Mouse (Mus musculus): ENCODE measurements around the gene Kcnma1. TPM values are rescaled to one million over a fixed set of nuclear protein-coding genes. Genes with fewer than 3 reads are reported as not detected.

Kcnma1 gene
- polyA plus RNA-seq, 1 experiment = 4.9 TPM

GRCm38 (mm10) chr14:23552252-23552974 is 461.9 kb downstream of the Kcnma1 start:
- H3K27me3 ChIP-seq (ENCODE audit: control insufficient read depth, insufficient read depth, low read length) = no peaks in the 10 kb centered on the region
- WGBS = 58% methylated on average over 5 of the region's 5 CpGs
- TF ChIP-seq CTCF (IDR thresholded peaks at IDR 0.05; ENCODE audit: borderline replicate concordance, control insufficient read depth, extremely low read depth, insufficient read depth, low read length, poor library complexity) = no peak
- TF ChIP-seq POLR2A (IDR thresholded peaks at IDR 0.05; ENCODE audit: control insufficient read depth, extremely low read depth, insufficient read depth, low read length, poor library complexity) = no peak
- H3K4me1 ChIP-seq (replicated peaks; ENCODE audit: control insufficient read depth, insufficient read depth, low read length) = no peaks in the 10 kb centered on the region
- no peak overlapping the region for H3K27ac ChIP-seq (ENCODE audit: control insufficient read depth, insufficient read depth, low read length)
- no peak overlapping the region for H3K4me3 ChIP-seq (ENCODE audit: control insufficient read depth, insufficient read depth, low read length)
- no peak for DNase-seq
- H3K36me3 ChIP-seq (ENCODE audit: control insufficient read depth, insufficient read depth, low read length) = no peaks in the 10 kb centered on the region

DNA sequence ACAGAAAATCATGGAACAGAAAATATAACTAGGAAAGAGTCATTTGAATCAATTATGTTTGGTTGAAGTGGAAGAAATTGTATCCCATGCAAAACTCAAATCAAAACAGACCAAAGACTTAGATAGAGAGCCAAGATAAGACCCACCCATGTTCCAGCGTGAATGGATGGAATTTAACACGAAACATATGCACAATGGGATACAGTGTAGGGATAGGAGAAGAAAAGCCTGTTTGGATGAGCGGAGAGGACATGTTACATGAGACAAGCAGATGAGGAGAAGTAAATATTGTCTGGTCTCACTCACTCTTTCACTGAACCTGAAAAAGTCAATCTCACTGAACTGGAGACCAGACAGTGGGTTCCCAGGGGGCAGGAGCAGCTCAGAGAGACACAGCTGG is 463.8 kb downstream of the Kcnma1 start:
- no peak for TF ChIP-seq CTCF (IDR thresholded peaks at IDR 0.05; ENCODE audit: borderline replicate concordance, control insufficient read depth, extremely low read depth, insufficient read depth, low read length, poor library complexity)
- no peak for TF ChIP-seq POLR2A (IDR thresholded peaks at IDR 0.05; ENCODE audit: control insufficient read depth, extremely low read depth, insufficient read depth, low read length, poor library complexity)
- 85% methylated on average over 3 of the region's 3 CpGs for WGBS
- no peaks in the 10 kb centered on the region for H3K27me3 ChIP-seq (ENCODE audit: control insufficient read depth, insufficient read depth, low read length)

DNA sequence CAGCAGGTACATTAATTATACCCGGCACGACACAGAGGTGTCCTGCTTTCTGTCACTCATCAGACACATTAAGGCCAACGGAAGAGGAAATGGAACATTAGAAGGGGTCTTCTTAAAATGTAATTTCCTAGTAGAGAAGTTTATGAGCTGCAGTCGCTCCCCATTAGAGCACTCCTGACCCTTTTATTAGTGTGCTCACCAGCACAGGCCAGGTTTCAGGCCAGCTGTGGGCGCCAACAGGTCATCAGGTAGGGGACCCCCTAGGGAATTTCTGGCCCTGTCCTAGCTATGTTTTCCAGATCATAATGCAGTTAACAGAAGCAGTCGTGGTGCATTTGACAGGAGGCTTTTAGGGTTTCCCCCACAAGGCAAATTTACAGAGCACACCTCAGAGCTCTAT is 472.2 kb downstream of the Kcnma1 start:
- no peaks in the 10 kb centered on the region for H3K36me3 ChIP-seq (ENCODE audit: control insufficient read depth, insufficient read depth, low read length)
- no peak overlapping the region for H3K27ac ChIP-seq (ENCODE audit: control insufficient read depth, insufficient read depth, low read length)
- TF ChIP-seq CTCF (IDR thresholded peaks at IDR 0.05; ENCODE audit: borderline replicate concordance, control insufficient read depth, extremely low read depth, insufficient read depth, low read length, poor library complexity) (no peak), POLR2A (IDR thresholded peaks at IDR 0.05; ENCODE audit: control insufficient read depth, extremely low read depth, insufficient read depth, low read length, poor library complexity) (no peak)
- no peaks in the 10 kb centered on the region for H3K4me1 ChIP-seq (replicated peaks; ENCODE audit: control insufficient read depth, insufficient read depth, low read length)
- no peak for DNase-seq
- H3K27me3 ChIP-seq (ENCODE audit: control insufficient read depth, insufficient read depth, low read length) = no peaks in the 10 kb centered on the region
- 89% methylated on average over 6 of the region's 6 CpGs for WGBS
- H3K4me3 ChIP-seq (ENCODE audit: control insufficient read depth, insufficient read depth, low read length) = no peak overlapping the region

More for the DNA sequence above, 463.8 kb downstream of the Kcnma1 start:
- Histone ChIP-seq H3K4me3 (ENCODE audit: control insufficient read depth, insufficient read depth, low read length) (no peak overlapping the region), H3K36me3 (ENCODE audit: control insufficient read depth, insufficient read depth, low read length) (no peaks in the 10 kb centered on the region), H3K4me1 (replicated peaks; ENCODE audit: control insufficient read depth, insufficient read depth, low read length) (no peaks in the 10 kb centered on the region), H3K27ac (ENCODE audit: control insufficient read depth, insufficient read depth, low read length) (no peak overlapping the region)
- DNase-seq = no peak

- Histone ChIP-seq H3K27me3 (ENCODE audit: control insufficient read depth, insufficient read depth, low read length) (no peaks in the 10 kb centered on the region), H3K36me3 (ENCODE audit: control insufficient read depth, insufficient read depth, low read length) (no peaks in the 10 kb centered on the region), H3K27ac (ENCODE audit: control insufficient read depth, insufficient read depth, low read length) (no peak overlapping the region), H3K4me3 (ENCODE audit: control insufficient read depth, insufficient read depth, low read length) (no peak overlapping the region), H3K4me1 (replicated peaks; ENCODE audit: control insufficient read depth, insufficient read depth, low read length) (no peaks in the 10 kb centered on the region)
- TF ChIP-seq CTCF (IDR thresholded peaks at IDR 0.05; ENCODE audit: borderline replicate concordance, control insufficient read depth, extremely low read depth, insufficient read depth, low read length, poor library complexity) (no peak), POLR2A (IDR thresholded peaks at IDR 0.05; ENCODE audit: control insufficient read depth, extremely low read depth, insufficient read depth, low read length, poor library complexity) (no peak)
- DNase-seq = no peak
- 93% methylated on average over 3 of the region's 3 CpGs for WGBS
These were observed 474.7 kb downstream of the Kcnma1 start for GRCm38 (mm10) chr14:23539621-23540020.

- no peak for DNase-seq
- H3K4me3 ChIP-seq (ENCODE audit: control insufficient read depth, insufficient read depth, low read length) = no peak overlapping the region
- WGBS = 89% methylated on average over 3 of the region's 3 CpGs
- no peaks in the 10 kb centered on the region for H3K36me3 ChIP-seq (ENCODE audit: control insufficient read depth, insufficient read depth, low read length)
- H3K27ac ChIP-seq (ENCODE audit: control insufficient read depth, insufficient read depth, low read length) = no peak overlapping the region
- no peak for TF ChIP-seq POLR2A (IDR thresholded peaks at IDR 0.05; ENCODE audit: control insufficient read depth, extremely low read depth, insufficient read depth, low read length, poor library complexity)
- no peaks in the 10 kb centered on the region for H3K27me3 ChIP-seq (ENCODE audit: control insufficient read depth, insufficient read depth, low read length)
- no peaks in the 10 kb centered on the region for H3K4me1 ChIP-seq (replicated peaks; ENCODE audit: control insufficient read depth, insufficient read depth, low read length)
These were observed 480.9 kb downstream of the Kcnma1 start for GRCm38 (mm10) chr14:23533346-23533745.

- H3K27ac ChIP-seq (ENCODE audit: control insufficient read depth, insufficient read depth, low read length) = no peak overlapping the region
- no peaks in the 10 kb centered on the region for H3K27me3 ChIP-seq (ENCODE audit: control insufficient read depth, insufficient read depth, low read length)
- 79% methylated on average over 8 of the region's 8 CpGs for WGBS
- H3K36me3 ChIP-seq (ENCODE audit: control insufficient read depth, insufficient read depth, low read length) = no peaks in the 10 kb centered on the region
- TF ChIP-seq POLR2A (IDR thresholded peaks at IDR 0.05; ENCODE audit: control insufficient read depth, extremely low read depth, insufficient read depth, low read length, poor library complexity) (no peak), CTCF (IDR thresholded peaks at IDR 0.05; ENCODE audit: borderline replicate concordance, control insufficient read depth, extremely low read depth, insufficient read depth, low read length, poor library complexity) (no peak)
- H3K4me3 ChIP-seq (ENCODE audit: control insufficient read depth, insufficient read depth, low read length) = no peak overlapping the region
- no peak for DNase-seq
- H3K4me1 ChIP-seq (replicated peaks; ENCODE audit: control insufficient read depth, insufficient read depth, low read length) = no peaks in the 10 kb centered on the region
These were observed 482.4 kb downstream of the Kcnma1 start for GRCm38 (mm10) chr14:23531735-23532525.
